Mouse (Mus musculus) c-Kit-positive CD71-positive TER-119-positive erythroid progenitor cells, embryonic 14.5 days (primary cell): ENCODE data around the gene Gadd45b.

Experiments used
- DNase-seq: peaks from one replicate; pipeline ENCODE4 v3.0.0-alpha.2; 2013; ENCODE audit warnings: low spot score

Gene Gadd45b

DNA sequence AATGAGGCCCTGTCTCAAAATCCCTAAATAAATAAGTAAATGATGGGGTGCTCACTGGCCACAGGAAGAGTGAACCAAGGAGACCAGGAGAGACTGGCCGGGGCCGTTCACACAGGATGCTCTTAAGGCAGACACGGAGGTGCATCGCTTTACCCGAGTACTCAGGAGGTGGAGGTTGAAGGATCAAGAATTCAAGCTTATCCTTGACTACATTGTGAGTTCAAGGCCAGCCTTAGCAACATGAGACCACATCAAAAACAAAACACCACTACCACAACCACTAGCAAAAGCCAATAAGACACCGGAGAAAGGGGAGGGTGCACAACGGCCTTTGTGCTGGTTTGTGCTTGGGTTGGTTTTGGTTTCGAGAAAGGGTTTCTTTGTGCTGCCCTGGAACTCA, 26.5 kb downstream of the Gadd45b start:
- no peak for DNase-seq

DNA sequence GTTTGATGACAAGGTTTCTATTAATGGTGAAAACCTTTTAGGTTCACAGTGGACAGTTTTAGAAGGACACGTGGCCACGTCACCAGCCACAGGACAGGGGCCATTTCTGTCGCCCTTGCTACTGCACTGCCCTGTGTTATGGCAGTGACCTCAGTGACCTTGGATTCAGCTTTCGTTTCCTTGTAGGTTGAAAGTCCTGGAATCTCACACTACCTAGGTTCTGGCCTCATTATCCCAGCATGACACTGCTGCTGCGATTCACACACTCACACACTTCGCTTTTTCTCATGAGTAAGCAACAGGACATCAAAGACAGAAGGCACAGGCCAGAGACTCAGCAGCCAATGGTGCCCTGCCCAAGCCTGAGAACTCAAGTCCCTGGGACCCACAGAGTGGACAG, 27.0 kb downstream of the Gadd45b start:
- no peak for DNase-seq

DNA sequence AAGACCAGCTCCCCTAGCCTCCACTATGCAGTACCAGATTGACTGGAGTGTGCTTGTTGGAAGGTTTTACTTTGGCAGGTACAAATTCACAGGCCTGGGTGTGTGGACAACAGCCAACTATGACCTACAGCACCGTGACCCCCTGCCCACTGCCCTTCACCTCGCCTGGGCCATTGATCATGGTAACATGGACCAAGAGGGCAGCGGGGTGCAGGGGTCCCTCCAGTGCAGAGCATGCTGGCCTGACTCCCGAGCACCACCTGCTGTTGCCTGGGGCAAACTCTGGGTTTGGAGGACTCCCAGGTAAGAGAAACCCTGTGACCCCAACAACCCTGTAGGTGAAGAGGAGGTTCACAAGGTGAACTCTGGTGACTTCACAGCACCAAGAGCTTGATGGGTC, 27.9 kb downstream of the Gadd45b start:
- DNase-seq = no peak

GRCm38 (mm10) chr10:80958979-80959637, 29.2 kb downstream of the Gadd45b start:
- DNase-seq = no peak

GRCm38 (mm10) chr10:80960551-80961508, 31.0 kb downstream of the Gadd45b start:
- DNase-seq = no peak

DNA sequence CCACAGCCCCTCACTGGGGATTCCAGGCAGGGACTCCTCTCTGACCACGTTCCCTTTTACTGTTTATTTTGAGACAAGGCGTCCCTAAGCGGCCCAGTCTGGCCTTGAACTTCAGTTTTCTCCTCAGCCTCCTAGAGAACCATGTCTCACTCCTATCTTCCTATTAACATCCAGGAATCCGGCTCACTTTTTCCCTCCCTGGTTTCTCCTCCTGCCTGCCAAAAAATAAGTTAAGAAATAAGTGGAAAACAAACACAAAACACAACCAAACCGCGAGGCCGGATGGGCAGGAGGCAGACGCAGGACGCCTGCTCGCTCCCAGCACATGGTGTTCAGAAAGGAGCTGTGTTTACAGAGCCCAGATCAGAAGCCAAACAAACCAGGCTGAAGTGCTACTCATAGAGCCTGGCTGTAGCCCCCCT, 32.2 kb downstream of the Gadd45b start:
- DNase-seq = no peak

DNA sequence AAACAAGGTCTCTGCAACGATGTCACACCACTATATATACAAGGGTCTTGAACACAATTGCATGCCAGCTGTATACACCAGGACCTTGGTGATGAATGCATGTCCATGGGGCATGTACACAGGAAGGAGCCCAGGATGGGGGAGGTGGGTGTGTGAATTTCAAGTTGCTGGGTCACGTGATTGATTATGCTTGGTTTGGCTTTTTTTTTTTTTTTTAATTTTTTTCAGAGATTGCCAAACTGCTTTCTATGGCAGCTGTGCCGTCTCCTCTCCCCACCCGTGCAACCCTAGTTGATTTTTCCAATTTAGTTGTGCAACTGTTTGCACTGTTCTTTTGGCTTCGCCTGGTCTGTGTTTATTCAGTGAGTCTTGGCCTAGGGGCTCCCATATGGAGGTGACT, 32.7 kb downstream of the Gadd45b start:
- DNase-seq = no peak

DNA sequence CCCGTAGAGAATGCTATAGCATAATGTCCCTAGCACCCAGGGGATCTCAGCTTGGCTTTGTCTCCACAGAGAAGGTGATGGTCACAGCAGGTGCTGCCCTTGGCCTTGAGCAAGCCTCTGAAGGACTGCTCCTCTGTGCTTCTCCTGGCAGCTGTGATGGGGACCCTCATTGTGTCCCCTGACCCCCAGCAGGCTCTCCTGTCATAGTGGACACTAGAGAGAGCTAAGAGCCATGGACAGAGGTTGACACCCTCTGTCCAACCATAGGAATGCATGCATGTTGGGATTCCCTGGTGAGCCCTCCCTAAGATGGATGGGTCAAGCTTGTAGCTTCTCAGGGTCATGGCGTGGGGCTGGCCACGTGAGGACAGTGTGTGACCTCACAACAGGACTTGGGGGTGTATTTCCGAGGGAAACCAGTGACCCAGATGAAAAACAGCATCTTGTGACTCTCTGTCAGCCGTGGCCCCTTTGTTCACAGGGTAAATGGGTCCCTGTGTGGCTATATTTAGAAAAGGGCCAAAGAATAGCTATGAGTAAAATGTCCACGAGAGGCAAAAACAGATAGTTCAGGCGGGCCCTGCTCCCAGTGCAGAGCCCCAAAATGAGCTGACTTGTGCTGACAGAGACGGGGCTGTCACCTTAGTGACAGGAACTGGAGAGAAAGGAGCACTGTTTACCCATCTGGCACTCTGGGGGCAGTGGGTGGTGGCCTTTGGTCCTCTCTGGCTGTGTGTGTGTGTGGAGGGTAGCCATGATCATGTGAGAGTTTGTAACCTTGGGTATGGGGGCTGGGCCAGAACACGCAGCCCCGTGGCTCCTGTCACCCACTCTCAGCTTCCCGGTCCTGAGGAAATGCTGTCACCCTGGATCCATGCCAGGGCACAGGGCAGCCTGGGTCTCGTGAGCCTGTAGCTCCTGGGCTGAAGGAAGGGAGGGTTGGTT, 33.4 kb downstream of the Gadd45b start:
- no peak for DNase-seq

DNA sequence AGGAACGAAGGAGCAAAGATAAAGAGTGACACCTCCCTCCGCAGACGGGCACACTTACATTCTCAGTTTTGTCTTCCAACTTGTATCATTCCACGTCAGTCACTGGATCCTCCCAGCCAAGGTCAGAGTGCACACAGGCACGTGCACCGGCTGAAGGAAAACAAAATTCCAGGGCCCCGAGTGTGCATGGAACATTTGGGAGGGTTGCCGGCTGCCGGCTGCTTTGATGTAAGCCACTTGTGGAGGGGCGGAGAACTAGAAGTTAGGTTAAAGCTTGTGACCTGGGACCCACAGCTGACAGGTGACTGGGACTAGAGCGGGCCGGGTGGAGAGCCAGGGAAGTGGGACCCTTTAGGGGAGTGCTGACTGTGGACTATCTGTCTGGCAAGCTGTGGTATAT, 36.4 kb downstream of the Gadd45b start:
- no peak for DNase-seq

GRCm38 (mm10) chr10:80967101-80967656, 37.3 kb downstream of the Gadd45b start:
- DNase-seq = no peak

DNA sequence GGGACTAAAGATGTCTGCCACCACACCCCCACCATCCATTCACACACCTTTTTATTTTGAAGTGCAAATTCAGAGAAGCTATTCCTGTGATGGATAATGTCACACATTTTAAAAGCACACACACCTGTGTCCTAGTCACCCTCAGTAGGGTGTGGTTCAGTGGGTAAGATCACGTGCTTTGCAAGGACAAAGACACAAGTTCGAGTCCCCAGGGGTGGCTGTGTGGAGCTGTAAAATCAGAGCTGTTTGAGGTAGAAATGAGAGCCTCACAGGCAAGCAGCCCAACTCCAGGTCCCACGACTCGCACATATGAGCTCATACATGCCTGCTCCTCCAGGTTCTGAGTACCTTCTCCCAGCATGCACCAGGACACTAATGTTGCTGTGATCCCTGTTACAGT, 38.2 kb downstream of the Gadd45b start:
- DNase-seq = no peak

DNA sequence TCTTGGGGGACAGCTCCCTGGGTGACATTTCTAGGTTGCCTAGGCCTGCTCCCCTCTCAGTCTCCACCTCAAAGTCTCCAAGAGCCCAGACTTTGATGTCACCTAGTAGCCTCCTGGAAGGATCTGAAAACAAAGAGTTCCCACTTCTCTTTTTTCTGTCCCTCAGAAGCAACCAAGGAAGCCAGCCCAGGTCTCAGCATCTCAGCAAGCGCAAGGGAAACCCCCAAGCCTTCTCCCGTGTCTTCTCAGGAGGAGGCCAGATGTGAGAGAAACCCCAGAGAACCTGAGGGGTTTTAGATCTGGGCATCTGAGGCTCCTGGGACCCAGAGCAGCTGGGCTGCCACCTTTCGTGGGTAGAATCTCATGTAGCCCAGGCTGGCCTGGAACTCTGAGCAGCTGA, 39.4 kb downstream of the Gadd45b start:
- DNase-seq = no peak

DNA sequence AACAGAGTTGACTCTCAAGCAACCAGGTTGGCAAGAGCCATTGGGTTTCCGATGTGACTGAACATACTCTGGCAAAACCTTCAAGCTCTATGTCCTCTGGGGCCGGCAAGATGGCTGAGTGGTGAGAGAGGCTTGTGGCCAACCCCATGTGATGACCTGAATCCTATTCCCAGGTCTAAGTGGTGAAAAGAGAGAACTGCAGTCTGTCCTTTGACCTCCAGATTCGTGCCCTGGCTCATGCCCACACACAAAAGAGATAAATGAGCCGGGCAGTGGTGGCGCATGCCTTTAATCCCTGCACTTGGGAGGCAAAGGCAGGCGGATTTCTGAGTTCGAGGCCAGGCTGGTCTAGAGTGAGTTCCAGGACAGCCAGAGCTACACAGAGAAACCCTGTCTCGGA, 40.3 kb downstream of the Gadd45b start:
- no peak for DNase-seq

DNA sequence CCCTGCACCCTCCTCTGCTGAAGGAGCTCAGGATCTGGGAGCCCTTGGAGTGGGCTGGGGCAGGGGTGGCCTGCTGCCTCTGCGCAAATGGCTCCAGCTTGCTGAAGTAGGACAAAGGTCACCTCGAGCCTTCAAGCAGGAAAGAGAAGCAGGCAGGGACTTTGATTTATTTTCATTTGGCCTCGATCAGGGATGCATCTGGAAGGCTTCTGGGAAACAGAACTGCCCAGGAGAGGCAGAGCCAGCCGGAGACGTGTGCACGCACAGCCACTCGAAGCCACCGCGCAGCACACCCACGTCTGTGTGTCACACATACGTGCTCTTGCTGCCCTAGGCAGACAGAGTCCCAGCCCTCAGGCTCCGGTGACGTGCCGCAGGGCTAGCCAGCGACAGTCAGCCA, 41.7 kb downstream of the Gadd45b start:
- DNase-seq = no peak

- DNase-seq = no peak
Measured at GRCm38 (mm10) chr10:80972071-80972987, 42.5 kb downstream of the Gadd45b start.

DNA sequence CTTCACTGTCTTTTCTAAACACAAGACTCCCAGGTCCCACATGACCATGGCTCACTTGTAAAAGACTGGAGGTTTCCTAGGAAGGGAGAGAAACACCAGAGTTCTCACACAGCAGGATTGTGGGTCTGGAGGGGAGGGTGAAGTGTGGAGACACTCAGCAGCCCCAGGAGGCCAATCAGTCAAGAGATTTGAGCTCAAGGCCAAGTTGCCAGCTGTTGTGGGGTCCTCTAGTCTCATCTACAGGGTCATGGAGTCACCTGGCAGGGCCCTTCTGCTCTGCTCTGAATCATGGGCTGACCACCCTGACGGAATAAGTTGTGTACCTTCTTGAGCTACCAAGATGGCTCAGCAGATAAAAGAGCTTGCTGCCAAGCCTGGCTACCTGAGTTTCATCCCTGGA, 43.8 kb downstream of the Gadd45b start:
- no peak for DNase-seq

DNA sequence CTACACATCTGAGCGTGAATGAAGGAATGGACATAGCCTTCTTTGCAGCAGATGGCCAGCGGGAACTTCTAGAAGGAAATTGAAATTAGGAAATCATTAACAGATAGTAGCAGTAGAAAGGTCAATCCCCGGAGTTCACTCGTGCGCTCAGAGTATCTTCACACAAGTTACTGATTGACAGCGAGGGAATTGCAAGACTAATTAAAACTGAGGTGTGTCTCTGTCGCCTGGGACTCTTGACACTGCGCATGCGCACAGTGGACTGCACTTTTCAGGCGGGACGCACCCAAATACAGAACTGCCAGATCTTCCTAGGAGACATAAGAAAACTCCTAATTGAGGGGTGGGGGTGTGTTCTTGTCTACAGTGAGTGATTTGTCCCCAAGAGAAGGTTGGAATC, 45.6 kb downstream of the Gadd45b start:
- no peak for DNase-seq

GRCm38 (mm10) chr10:80981564-80982112, 51.8 kb downstream of the Gadd45b start:
- DNase-seq = no peak
